Mouse (Mus musculus) cerebral cortex, adult 2 months (tissue): ENCODE results near the gene Olfr1441.

Source experiments
- WGBS: fragments of 180-500 bp; shearing (Covaris S2); methylation state at CpG from one replicate; pipeline ENCODE4 v1.1.7; 2018; 5-methylcytosine and 5-hydroxymethylcytosine counted together

The Olfr1441 gene

DNA sequence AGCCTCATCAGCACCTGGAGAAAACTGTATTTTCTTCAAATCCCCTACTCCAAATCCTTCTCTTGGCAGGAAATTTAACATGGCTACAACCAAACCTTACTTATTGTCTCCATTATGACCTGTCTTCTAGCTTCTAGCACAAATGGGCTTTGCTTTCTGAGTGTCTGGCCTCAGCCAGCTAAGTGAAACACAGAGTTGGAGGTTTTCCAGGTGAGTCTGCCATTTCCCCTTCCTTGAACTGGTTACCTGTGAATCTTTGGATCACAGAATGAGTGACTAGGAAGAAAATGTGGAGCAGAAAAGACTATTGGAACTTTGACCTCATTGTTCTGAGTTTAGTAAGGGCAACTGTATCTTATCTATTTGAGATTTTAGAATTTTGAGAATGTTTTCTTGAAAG lies at the start of gene Olfr1441:
Gene Olfr1441, plus strand, starts transcription at position 73 of the 400 bp plus-strand sequence.

DNA sequence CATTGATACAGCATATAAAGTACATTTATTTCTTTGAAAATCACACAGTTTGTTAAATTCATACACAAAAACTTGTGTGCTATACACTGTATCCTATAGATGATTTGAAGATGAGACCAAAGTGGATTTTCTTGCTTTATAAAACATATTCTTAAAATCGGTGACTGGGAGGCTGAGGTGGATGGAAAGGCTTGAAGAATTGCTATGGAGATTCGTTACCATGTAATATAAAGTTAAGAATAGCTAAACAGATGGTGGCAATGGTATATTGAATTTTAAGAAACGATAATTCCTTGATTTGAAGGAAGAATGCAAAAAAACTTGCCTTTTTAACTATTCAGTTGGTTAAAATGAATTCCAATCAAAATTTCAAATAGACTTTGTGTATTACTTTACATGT lies 44.2 kb upstream of the Olfr1441 start:
- WGBS, result 38% methylated on average over 3 of the region's 3 CpGs

DNA sequence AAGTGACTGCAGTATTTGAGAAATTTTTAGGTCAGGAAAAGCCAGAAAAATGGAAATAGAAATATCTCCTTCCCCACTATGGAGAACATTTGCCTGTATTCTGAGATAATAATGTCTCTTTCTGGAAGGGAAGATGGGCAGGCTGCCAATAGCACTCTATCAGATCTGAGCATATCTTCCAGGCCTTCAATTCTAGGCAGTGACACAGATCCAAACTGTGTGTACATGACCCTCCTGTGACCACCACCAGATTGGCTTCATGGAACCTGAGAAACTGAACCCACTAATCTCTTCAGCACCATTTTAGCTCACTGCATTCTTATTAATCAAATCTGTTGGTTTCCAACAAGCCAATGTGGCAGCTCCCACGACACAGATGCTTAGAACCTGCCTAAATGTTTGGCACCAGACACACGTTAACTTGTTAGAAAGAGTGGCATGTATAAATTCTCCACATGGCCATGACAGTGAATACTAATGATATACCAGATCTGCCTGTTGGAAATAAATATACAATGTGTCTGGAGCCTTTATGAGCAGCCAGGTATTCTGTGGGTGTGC lies 42.7 kb upstream of the Olfr1441 start:
- WGBS, result 25% methylated on average over 2 of the region's 2 CpGs

DNA sequence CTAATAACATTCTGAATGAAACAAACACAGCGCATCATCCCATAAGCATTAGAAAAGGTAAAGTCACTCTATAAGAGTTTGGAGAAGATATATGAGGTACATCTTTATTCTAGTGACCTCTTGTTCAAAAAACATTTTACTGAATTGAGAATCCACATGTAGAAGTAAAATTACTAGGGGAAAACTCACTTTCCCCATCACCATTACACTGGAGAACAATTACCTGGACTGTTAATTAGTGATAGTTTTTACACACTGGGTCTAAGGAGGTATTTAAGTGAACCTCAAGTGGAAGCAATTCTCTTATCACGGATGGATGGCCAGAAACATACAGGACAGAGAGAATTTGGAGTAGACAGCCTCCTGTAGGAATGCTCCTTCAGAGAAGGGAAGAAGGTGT lies 30.3 kb upstream of the Olfr1441 start, which contains the start of gene Olfr1440:
Gene Olfr1440, plus strand, starts transcription at position 301 of the 400 bp plus-strand sequence.
- 86% methylated on average over 2 of the region's 2 CpGs for WGBS

DNA sequence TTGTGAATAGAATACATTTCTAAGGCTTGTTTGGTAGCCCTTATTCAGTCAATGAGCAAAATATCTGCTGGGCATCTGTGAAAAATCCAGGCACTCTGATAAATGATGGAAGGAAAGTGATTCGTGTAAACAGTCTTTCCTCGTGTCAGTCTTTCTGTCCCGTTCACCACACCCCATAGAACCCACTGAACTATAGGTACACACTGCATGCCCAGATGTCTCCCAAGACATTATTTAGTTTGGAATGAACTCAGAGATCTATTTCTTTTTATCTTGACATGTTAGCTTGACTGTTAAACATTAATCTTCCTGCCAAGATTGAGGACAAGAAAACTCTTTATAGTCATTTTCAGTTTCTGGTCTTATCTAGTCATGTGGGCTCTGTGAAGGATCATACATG lies 1.1 kb downstream of the Olfr1441 start:
- WGBS, result 88% methylated on average over 3 of the region's 3 CpGs

DNA sequence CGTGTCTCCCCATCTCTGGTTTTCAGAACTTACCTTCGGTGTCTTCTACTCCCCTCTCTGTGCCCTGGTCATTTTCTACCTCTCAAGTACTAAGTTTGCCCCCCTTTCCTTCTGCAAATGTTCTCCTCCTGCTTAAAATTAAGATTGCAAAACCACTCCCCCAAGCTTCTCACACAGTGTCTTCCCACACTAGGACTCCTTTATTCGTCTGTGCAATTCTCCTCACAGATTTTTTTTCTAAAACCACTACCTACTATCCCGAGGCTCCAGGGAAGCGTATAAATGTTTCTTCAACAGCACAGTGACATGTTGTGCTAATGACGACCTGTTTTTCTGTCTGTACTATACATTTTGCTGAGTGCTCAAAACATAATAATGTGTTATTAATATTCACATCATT lies 3.3 kb downstream of the Olfr1441 start:
- 53% methylated on average over 6 of the region's 6 CpGs for WGBS

DNA sequence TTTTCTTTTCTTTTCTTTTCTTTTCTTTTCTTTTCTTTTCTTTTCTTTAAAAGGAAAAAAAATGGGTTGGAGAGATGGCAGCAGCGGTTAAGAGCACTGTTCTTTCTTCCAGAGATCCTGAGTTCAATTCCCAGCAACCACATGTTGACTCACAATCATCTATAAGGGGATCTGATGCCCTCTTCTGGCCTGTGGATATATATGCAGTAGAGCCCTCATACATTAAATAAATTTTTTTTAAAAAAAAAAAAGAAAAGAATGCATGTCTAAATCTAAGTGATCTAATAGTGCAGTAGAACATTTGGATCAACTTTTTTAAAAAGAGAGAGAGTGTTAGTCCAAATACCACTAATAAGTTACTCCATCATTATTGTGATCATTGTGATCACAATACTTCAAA lies 4.4 kb downstream of the Olfr1441 start:
- 85% methylated on average over 1 of the region's 1 CpGs for WGBS

DNA sequence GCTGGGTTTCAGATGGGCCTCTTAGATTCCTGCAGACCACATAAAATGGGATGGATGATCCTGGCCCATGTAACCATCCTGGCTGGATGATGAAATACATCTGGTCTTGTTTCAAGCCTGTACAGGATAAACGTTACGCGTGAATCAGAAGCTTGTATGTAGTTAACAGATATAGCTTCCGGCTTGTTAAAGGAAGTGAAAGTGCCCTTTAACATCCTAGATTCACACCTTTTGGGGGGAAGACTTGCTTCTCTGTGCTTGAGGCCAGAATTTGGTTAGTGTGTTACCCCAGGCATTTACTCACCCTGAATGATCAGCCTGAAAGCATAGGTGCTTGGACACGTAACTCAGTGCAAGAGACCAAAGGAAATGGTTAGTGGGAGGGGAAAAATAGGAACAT lies 9.9 kb downstream of the Olfr1441 start:
- WGBS, result 91% methylated on average over 5 of the region's 5 CpGs

DNA sequence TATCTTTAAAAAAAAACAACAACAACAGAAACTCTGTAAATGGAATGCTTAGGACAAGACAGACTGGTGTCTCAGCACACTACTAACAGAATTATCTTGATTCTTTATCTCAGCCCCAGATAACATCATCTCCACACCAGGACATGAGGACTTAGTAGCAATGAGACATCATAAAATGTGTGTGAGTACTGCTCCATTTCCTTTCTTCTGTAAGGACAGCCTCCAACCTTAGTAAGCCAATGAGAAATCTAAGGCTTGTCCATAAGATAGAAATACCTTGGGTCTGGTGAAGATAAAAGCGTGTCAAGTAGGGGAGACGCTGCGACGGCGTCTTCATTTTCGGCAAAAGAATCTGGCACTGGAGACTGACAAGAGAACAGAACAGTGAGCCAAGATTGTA lies 10.4 kb downstream of the Olfr1441 start, which contains the start of gene Pfpl:
Gene Pfpl, plus strand, starts transcription at position 301 of the 400 bp plus-strand sequence.
- 89% methylated on average over 6 of the region's 6 CpGs for WGBS

DNA sequence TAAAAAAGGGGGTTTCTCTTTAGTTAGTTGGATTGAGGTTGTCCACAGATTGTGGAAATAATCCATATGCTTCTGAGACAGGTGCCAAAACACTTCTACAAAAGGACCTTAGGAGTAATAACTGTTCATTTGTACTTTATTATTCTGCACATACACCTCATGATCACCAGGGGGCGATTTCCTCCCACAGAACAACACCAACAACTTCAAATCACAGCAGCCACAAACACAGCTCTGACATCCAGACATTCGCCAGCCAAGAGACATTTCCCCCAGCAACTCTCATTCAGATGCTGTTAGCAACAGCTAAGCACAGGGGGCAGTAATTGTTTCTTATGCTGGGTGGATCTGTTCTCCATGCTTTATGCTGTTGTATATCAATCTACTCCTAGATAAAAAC lies 15.8 kb downstream of the Olfr1441 start:
- 15% methylated on average over 2 of the region's 2 CpGs for WGBS

DNA sequence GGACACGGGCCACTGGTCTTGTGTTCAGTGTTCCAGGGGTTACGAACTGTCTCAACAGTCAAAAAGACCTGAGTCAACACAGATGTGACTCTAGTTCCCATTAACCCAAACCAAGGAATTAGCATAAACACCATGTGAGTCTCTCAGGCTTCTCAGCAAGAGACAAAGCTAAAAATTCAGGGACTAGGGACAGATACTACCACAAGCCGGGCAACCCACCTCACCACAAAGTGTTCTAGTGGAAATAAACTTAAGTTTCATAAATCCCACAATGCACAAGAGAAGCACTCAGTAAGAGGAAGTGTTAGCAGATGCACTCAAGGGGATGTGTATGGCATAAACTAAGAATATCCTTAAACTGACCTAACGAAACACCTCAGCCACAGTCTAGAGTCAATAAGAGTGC lies 17.8 kb downstream of the Olfr1441 start:
- 78% methylated on average over 4 of the region's 4 CpGs for WGBS

DNA sequence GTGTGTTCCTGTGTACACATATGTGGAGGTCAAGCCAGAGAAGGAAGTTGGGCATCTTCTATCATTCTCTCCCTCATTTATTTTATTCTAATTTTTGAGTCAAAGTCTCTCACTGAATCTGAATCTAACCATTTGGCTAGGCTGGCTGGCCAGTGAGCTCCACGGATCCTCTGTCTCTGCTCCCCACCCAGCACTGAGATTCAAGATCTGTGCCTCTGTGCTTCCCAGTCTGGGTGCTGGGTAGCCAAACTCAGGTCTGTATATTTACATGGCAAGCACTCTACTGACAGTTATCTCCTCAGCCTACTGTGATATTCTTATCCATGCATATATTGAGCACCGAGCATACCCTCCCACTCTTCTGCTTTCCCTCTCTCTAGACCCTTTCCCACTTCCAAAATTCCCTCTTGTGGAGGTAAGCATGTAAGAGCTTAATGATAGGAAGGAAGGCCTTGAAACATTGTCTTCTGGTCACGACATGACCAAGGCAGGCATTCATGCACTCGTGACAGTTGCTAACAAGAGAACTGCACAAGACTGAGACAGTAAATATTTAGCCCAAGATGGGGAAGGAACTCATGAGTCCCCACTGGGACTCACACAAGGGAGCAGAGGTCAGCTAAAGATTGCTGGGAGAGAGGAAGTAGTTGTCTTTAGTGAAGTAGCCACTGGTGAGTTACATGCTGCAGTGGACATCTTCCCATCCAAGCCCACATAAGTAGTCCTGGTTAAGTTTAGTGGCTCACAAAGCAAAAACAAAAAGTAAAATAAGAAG lies 18.7 kb downstream of the Olfr1441 start:
- 62% methylated on average over 4 of the region's 4 CpGs for WGBS

DNA sequence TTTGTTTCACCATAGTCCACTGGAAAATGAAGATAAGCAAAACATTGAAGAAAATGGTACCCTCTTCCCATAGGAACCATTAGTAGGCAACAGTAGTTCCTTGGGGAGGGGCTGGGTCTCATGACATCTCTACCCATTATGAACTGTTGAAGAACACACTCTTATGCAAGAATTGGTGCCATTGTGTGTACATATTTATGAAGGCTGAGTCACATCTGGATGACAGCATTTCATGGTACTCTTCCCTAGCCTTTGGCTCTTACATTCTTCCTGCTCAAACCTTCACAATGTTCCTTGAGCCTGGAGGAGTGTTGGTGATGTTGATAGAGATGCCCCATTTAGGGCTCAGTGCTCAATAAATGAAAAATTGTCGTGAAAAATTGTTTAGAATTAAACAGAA lies 22.3 kb downstream of the Olfr1441 start:
- 60% methylated on average over 1 of the region's 1 CpGs for WGBS

DNA sequence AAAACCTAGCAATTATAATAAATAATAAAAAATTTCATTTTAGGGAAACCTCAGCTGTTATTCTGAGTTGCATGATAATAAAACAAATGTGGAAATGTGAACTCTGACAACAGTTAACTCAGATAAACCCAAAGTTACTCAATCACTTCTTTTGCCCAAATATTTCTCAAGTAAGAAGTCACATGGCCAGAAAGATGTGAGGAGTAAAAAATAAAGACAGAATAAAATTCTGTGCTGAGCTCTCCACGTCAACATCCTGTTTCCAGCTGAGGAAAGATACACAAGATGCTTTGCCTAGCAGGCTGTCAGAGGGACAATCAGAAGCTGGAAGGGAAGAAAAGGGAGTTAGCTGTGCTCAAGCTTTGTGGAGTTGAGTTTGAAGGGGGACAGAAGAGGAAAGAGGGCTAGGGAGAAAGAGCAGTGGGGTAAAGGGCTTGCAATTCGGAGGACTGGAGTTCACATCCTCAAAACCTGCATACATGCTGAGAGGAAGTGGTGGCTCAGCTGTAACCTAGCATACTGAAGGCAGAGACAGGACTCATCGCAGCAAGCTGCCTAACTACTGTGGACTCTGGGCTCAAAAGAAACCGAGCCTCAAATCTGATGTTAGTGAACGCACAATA lies 23.0 kb downstream of the Olfr1441 start:
- WGBS, result 57% methylated on average over 5 of the region's 5 CpGs

DNA sequence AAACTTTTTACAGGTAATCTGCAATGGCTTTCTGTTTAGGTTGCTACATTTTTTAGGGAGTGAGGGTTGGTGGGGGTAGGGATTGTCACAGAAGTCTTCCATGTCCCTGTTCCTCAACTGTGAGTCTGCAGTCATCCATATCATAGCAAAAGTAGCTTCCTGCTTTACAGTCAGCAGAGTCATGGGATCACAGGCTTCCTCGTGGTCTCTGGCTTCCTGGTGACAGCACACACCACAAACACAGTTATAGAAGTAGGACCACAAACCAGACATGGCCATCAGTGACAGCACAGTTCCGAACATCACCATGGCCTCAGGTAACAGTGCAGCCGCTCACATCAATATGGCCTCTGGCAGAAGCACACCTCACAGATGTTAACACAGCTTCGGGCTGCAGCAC lies 25.3 kb downstream of the Olfr1441 start:
- WGBS, result 74% methylated on average over 4 of the region's 4 CpGs

DNA sequence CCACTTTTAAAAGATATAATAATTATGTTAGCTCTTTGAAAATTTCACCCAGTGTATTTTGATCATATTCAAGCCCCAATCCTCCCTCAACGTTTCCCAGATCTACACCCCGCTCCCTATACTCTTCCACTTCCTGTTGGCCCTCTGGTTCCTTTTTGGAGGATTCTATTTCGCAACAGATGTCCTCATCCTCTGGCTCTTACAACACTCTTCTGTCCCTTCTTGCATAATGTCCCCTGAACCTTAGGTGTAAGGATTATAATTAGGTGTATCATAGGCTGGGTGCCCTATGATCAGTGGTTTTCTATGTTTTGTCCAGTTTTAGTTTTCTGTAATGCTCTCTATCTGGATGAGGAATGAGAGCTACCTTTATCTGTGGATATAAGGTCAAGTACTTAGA lies 27.8 kb downstream of the Olfr1441 start:
- 76% methylated on average over 3 of the region's 3 CpGs for WGBS

DNA sequence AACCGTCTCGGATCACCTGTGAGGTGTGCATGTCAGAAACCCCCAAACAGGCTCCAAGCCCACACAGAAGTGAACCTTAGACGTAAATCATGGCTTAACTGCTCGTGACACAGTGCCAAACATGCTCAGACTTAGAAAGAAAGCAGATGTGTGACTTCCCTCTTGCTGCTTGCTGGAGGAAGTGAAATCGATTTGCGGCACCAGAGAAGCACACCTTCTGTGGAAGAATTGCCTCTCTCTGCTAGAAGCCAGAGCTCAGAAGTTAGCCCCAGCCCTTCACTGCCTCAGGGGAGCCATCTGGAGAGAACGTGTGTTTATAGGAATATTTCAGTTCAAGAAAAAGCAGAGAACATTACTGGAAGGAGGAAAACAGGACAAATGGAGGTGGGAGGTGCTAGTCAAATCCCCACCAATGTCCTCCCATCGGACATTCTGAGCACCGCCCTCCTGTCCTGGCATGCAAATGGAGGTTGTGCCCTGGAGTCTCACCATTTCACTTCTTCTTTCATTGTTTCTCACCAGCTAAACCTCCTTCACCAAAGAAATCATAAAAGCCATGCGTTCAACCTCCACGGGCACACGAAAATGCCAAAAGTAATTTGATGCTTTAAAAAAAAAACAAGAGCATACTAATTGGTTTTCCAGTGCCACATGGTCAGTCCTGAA lies 40.3 kb downstream of the Olfr1441 start:
- WGBS, result 46% methylated on average over 12 of the region's 12 CpGs

DNA sequence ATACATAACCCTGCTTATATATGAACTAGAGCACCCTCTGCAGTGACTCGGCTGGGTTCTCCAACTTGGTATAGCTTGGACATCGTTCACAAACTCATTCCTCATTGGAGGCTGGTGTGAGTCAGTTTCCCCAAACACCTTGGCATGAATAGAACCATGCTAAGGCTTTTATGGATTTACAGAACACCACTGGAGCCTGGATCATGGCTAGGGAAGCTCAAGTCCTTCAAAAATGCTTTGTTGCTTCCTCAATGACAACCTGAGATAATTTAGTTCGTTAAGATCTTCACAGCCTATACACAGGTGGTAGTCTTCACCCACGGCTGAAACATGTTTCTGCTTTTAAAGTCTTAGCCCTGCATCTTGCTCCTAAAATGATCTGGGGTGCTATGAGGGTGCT lies 42.3 kb downstream of the Olfr1441 start:
- 61% methylated on average over 4 of the region's 4 CpGs for WGBS

DNA sequence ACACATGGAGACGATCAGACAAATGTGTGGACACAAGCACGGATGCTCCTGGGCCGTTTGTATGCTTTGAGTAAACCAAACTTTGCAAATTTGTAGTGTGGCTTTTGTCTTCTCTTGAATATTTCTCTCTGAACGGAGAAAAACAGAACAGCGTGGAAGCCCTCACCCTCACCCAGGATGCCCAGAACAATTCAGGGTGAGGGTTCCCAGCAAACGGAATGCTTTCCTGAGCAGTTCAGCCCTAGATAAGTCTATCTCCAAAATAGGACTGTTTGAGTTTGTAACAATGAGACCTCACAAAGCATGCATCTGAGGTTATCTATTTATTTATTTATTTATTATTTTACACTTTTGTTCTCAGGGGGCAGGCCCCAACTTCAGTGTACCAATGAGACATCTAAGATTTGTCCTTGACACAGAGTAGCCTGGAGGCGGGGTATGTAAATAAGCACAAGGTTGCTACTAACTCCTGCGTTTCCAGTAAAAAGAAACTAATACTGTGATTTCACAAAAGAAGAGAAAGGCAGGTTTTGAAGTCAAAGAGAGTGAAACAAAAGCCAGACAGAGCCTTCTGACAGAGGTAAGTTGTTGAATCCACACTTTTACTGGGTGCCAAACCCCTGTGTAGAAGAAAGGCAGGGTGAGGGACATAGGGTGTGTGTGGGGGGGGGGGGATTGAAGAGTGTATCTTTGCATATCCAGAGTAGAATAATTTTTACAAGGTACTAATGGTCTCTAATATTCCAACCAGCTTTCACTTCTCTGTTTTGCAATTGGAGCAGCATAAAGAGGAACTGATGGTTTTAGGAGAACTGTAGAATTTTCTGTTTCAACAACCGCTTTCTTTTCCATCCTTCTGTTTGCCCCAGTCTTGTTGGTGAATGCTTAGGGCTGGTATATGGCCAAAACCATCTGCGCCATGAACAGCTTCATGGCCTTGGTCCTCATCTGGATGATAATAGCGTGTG lies 43.3 kb downstream of the Olfr1441 start, which contains the start of gene Mpeg1:
Gene Mpeg1, plus strand, starts transcription at position 498 of the 968 bp plus-strand sequence.
- WGBS, result 83% methylated on average over 11 of the region's 11 CpGs

DNA sequence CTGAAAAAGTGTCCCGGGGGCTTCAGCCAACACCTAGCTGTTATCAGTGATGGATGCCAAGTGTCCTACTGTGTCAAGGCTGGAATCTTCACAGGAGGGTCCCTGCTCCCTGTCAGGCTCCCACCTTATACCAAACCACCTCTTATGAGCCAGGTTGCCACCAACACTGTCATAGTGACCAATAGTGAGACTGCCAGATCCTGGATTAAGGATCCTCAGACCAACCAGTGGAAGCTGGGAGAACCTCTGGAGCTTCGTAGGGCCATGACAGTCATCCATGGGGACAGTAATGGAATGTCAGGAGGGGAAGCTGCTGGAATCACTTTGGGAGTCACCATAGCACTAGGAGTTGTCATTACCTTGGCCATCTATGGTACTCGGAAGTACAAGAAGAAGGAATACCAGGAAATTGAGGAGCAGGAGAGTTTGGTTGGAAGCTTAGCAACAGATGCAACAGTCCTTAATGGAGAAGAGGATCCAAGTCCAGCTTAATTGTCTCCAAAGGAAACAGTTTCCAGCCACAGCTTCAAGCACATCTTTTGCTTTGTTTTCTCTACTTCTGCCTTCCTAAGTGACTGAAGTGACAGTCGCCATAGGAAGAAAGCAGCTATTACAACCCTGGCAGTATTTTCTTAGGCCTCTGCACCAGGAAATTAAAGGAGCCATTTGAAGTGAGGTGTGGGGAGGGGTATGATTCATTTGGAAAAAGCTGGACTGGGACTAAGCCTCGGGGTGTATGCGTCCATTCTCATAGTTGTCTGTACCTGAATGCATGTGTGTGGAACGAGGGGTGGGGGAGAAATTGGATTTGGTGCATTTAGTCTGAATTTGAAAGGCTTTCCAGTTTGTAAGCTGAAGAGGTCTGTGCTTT lies 45.9 kb downstream of the Olfr1441 start:
- 74% methylated on average over 7 of the region's 7 CpGs for WGBS
